Mouse (Mus musculus): ENCODE results near the gene Keap1. TPM values are rescaled to one million over a fixed set of nuclear protein-coding genes. Genes with fewer than 3 reads are reported as not detected.

The Keap1 gene
- polyA plus RNA-seq, 1 experiment = 35.1 TPM

GRCm38 (mm10) chr9:21221383-21221929, 17.7 kb downstream of the Keap1 start:
- 10% methylated on average over 7 of the region's 7 CpGs for WGBS
- no peak overlapping the region for H3K4me3 ChIP-seq (replicated peaks; ENCODE audit: control insufficient read depth, low read depth, low read length)
- no peak overlapping the region for H3K27ac ChIP-seq (ENCODE audit: control insufficient read depth, insufficient read depth, low read depth, low read length, poor library complexity)
- peaks cover 2% of the 10 kb centered on the region; the same call in 1 of the 2 replicates for H3K4me1 ChIP-seq (ENCODE audit: control insufficient read depth, insufficient read depth, low read length)
- TF ChIP-seq CTCF (IDR thresholded peaks at IDR 0.05; ENCODE audit: control insufficient read depth, insufficient read depth, low read length) (peak; percentile 44; the same call in 1 of the 2 replicates), POLR2A (IDR thresholded peaks at IDR 0.05; ENCODE audit: borderline replicate concordance, control insufficient read depth, low read depth, low read length) (no peak)

- WGBS = 2% methylated on average over 21 of the region's 21 CpGs
- TF ChIP-seq CTCF (IDR thresholded peaks at IDR 0.05; ENCODE audit: control insufficient read depth, insufficient read depth, low read length) (peak; percentile 94), POLR2A (IDR thresholded peaks at IDR 0.05; ENCODE audit: borderline replicate concordance, control insufficient read depth, low read depth, low read length) (no peak)
- H3K4me3 ChIP-seq (replicated peaks; ENCODE audit: control insufficient read depth, low read depth, low read length) = peak overlapping the region; percentile 71
- H3K4me1 ChIP-seq (ENCODE audit: control insufficient read depth, insufficient read depth, low read length) = peaks cover 2% of the 10 kb centered on the region; the same call in 1 of the 2 replicates
- H3K27ac ChIP-seq (ENCODE audit: control insufficient read depth, insufficient read depth, low read depth, low read length, poor library complexity) = peak overlapping the region; percentile 80
Measured at GRCm38 (mm10) chr9:21220490-21221382, 18.4 kb downstream of the Keap1 start.

GRCm38 (mm10) chr9:21219820-21220219, 19.3 kb downstream of the Keap1 start:
- TF ChIP-seq POLR2A (IDR thresholded peaks at IDR 0.05; ENCODE audit: borderline replicate concordance, control insufficient read depth, low read depth, low read length) (no peak), CTCF (IDR thresholded peaks at IDR 0.05; ENCODE audit: control insufficient read depth, insufficient read depth, low read length) (no peak)
- Histone ChIP-seq H3K4me3 (replicated peaks; ENCODE audit: control insufficient read depth, low read depth, low read length) (no peak overlapping the region), H3K27ac (ENCODE audit: control insufficient read depth, insufficient read depth, low read depth, low read length, poor library complexity) (no peak overlapping the region), H3K4me1 (ENCODE audit: control insufficient read depth, insufficient read depth, low read length) (no peaks in the 10 kb centered on the region; the same call in 1 of the 2 replicates)
- 45% methylated on average over 3 of the region's 3 CpGs for WGBS

- Histone ChIP-seq H3K4me3 (replicated peaks; ENCODE audit: control insufficient read depth, low read depth, low read length) (no peak overlapping the region), H3K27ac (ENCODE audit: control insufficient read depth, insufficient read depth, low read depth, low read length, poor library complexity) (no peak overlapping the region), H3K4me1 (ENCODE audit: control insufficient read depth, insufficient read depth, low read length) (no peaks in the 10 kb centered on the region)
- 81% methylated on average over 25 of the region's 25 CpGs for WGBS
- no peak for TF ChIP-seq CTCF (IDR thresholded peaks at IDR 0.05; ENCODE audit: control insufficient read depth, insufficient read depth, low read length)
- TF ChIP-seq POLR2A (IDR thresholded peaks at IDR 0.05; ENCODE audit: borderline replicate concordance, control insufficient read depth, low read depth, low read length) = no peak
Measured at GRCm38 (mm10) chr9:21216050-21216841, 22.9 kb downstream of the Keap1 start.

- H3K4me3 ChIP-seq (replicated peaks; ENCODE audit: control insufficient read depth, low read depth, low read length) = no peak overlapping the region
- H3K27ac ChIP-seq (ENCODE audit: control insufficient read depth, insufficient read depth, low read depth, low read length, poor library complexity) = no peak overlapping the region
- TF ChIP-seq CTCF (IDR thresholded peaks at IDR 0.05; ENCODE audit: control insufficient read depth, insufficient read depth, low read length) = peak; percentile 60; the same call in 1 of the 2 replicates
- no peak for TF ChIP-seq POLR2A (IDR thresholded peaks at IDR 0.05; ENCODE audit: borderline replicate concordance, control insufficient read depth, low read depth, low read length)
- 60% methylated on average over 7 of the region's 7 CpGs for WGBS
- H3K4me1 ChIP-seq (ENCODE audit: control insufficient read depth, insufficient read depth, low read length) = no peaks in the 10 kb centered on the region
Measured at GRCm38 (mm10) chr9:21213617-21214190, 25.5 kb downstream of the Keap1 start.

GRCm38 (mm10) chr9:21211624-21212023, 27.5 kb downstream of the Keap1 start:
- H3K4me1 ChIP-seq (ENCODE audit: control insufficient read depth, insufficient read depth, low read length) = no peaks in the 10 kb centered on the region
- WGBS = 89% methylated on average over 7 of the region's 7 CpGs
- H3K4me3 ChIP-seq (replicated peaks; ENCODE audit: control insufficient read depth, low read depth, low read length) = no peak overlapping the region
- no peak overlapping the region for H3K27ac ChIP-seq (ENCODE audit: control insufficient read depth, insufficient read depth, low read depth, low read length, poor library complexity)
- TF ChIP-seq POLR2A (IDR thresholded peaks at IDR 0.05; ENCODE audit: borderline replicate concordance, control insufficient read depth, low read depth, low read length) (no peak), CTCF (IDR thresholded peaks at IDR 0.05; ENCODE audit: control insufficient read depth, insufficient read depth, low read length) (no peak)

- Histone ChIP-seq H3K4me1 (ENCODE audit: control insufficient read depth, insufficient read depth, low read length) (no peaks in the 10 kb centered on the region), H3K4me3 (replicated peaks; ENCODE audit: control insufficient read depth, low read depth, low read length) (no peak overlapping the region), H3K27ac (ENCODE audit: control insufficient read depth, insufficient read depth, low read depth, low read length, poor library complexity) (no peak overlapping the region)
- no peak for TF ChIP-seq POLR2A (IDR thresholded peaks at IDR 0.05; ENCODE audit: borderline replicate concordance, control insufficient read depth, low read depth, low read length)
- no peak for TF ChIP-seq CTCF (IDR thresholded peaks at IDR 0.05; ENCODE audit: control insufficient read depth, insufficient read depth, low read length)
- WGBS = 87% methylated on average over 6 of the region's 6 CpGs
Measured at GRCm38 (mm10) chr9:21210821-21211220, 28.3 kb downstream of the Keap1 start.
